Mouse (Mus musculus) liver, adult 2 months (tissue): ENCODE measurements around the gene Usp54. TPM values are rescaled to one million over a fixed set of nuclear protein-coding genes. Genes with fewer than 3 reads are reported as not detected.

Experiments
- DNase-seq: peaks from one replicate; pipeline ENCODE4 v3.0.0-alpha.2; 2011; ENCODE audit warnings: low read depth, low spot score; ENCODE audit errors: extremely low read depth
- H3K27ac ChIP-seq: fragments of 200-500 bp; replicated peaks from 2 replicates; pipeline ENCODE4 v1.5.1; 2012; ENCODE audit warnings: low read depth, mild to moderate bottlenecking, control low read depth, inconsistent platforms, low read length; ENCODE audit not compliant: insufficient read depth
- H3K27me3 ChIP-seq: fragments of 200-500 bp; 2 replicates; pipeline ENCODE4 v1.6.1; 2012; ENCODE audit warnings: mild to moderate bottlenecking, moderate library complexity, low read length, inconsistent platforms; ENCODE audit not compliant: control insufficient read depth, insufficient read depth
- H3K36me3 ChIP-seq: fragments of 200-500 bp; 2 replicates; pipeline ENCODE4 v1.6.1; 2012; ENCODE audit warnings: low read length, inconsistent platforms; ENCODE audit not compliant: control insufficient read depth, insufficient read depth
- H3K4me1 ChIP-seq: fragments of 200-500 bp; 2 replicates; pipeline ENCODE4 v1.6.1; 2011; ENCODE audit warnings: low read length; ENCODE audit not compliant: control insufficient read depth, insufficient read depth
- H3K4me3 ChIP-seq: fragments of 200-500 bp; 2 replicates; pipeline ENCODE4 v1.5.1; 2011; ENCODE audit warnings: low read depth, mild to moderate bottlenecking, control low read depth, low read length, moderate library complexity; ENCODE audit not compliant: insufficient read depth
- H3K79me2 ChIP-seq: fragments of 200-500 bp; 2 replicates; pipeline ENCODE4 v1.6.1; 2012; ENCODE audit warnings: inconsistent platforms, mild to moderate bottlenecking, low read length, moderate library complexity; ENCODE audit not compliant: control insufficient read depth, insufficient read depth
- H3K9ac ChIP-seq: fragments of 200-500 bp; 2 replicates; pipeline ENCODE4 v1.6.1; 2012; ENCODE audit warnings: low read depth, mild to moderate bottlenecking, control low read depth, inconsistent platforms, low read length
- CTCF ChIP-seq: fragments of 200-500 bp; IDR thresholded peaks from 2 replicates; pipeline ENCODE4 v1.5.1; 2011; ENCODE audit warnings: low read depth, low read length, control low read depth
- POLR2A ChIP-seq: fragments of 200-500 bp; IDR thresholded peaks from 2 replicates; pipeline ENCODE4 v1.6.1; 2011; ENCODE audit warnings: low read length, control low read depth; ENCODE audit not compliant: insufficient read depth; ENCODE audit errors: extremely low read depth
- WGBS: fragments of 180-500 bp; shearing (Covaris S2); methylation state at CpG from one replicate; pipeline ENCODE4 v1.1.7; 2018; 5-methylcytosine and 5-hydroxymethylcytosine counted together
- polyA plus RNA-seq: library from polyadenylated mRNA; depleted of rRNA; stranded (reverse); fragments of >200 nt; gene quantifications from 2 replicates; pipeline ENCODE4 v1.2.3, GENCODE M21; 2012
- total RNA-seq: library from RNA; depleted of rRNA; stranded (reverse); fragments of >200 nt; gene quantifications from 2 replicates; pipeline ENCODE4 v1.2.3, GENCODE M21; 2014

Usp54 gene
- total and polyA plus RNA-seq, 2 experiments: 1.3 to 3.0 TPM

DNA sequence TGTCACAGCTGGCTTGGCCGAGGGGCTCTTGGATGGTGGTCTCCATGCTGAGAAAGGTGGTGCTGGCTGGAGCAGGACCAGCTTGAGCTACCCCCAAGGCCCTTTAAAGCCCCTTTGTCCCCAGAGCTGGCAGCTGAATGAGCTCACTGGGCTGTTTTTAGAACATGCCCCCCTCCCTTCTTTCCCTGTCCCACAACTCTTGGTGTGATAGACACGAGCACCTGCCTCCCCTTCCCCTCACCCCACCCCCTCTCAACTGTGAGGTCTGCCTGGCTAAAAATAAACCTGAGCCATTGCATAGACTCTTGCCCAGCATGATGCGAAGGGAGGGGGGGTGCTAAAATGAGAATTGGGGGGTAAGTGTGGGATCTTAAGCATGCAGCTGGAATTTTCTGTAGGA is 23.6 kb upstream of the Usp54 start:
- WGBS: 88% methylated on average over 3 of the region's 3 CpGs
- DNase-seq: no peak
- no peaks in the 10 kb centered on the region for H3K27me3 ChIP-seq
- H3K4me1 ChIP-seq: peaks cover 4% of the 10 kb centered on the region
- TF ChIP-seq POLR2A (no peak), CTCF (no peak)
- no peaks in the 10 kb centered on the region for H3K79me2 ChIP-seq
- H3K4me3 ChIP-seq: no peak overlapping the region
- no peak overlapping the region for H3K9ac ChIP-seq
- H3K36me3 ChIP-seq: no peaks in the 10 kb centered on the region
- no peak overlapping the region for H3K27ac ChIP-seq

- H3K79me2 ChIP-seq: no peaks in the 10 kb centered on the region
- no peak overlapping the region for H3K27ac ChIP-seq
- no peak for DNase-seq
- TF ChIP-seq POLR2A (no peak), CTCF (no peak)
- H3K36me3 ChIP-seq: no peaks in the 10 kb centered on the region
- no peak overlapping the region for H3K9ac ChIP-seq
- H3K4me3 ChIP-seq: no peak overlapping the region
- no peaks in the 10 kb centered on the region for H3K27me3 ChIP-seq
- peaks cover 4% of the 10 kb centered on the region for H3K4me1 ChIP-seq
- 78% methylated on average over 2 of the region's 2 CpGs for WGBS
Measured at GRCm38 (mm10) chr14:20663601-20664000, 22.7 kb upstream of the Usp54 start.

DNA sequence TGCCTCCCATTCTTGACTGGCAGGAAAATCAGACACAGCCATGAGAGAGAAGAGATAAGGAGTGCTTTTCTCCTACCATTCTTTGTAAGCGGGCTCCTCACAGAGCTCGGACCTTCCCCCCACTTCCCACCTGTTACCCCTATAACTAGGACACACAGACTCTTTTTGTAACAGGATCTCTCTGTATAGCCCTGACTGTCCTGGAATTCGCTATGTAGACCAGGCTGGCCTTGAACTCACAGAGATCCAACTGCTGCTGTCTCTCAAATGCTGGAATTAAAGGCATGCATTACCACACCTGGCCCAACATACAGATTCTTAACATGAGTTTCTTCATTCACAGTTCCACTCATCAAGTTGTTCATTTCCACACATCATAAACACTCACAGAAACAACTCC is 21.9 kb upstream of the Usp54 start:
- TF ChIP-seq POLR2A (no peak), CTCF (no peak)
- no peak for DNase-seq
- Histone ChIP-seq H3K9ac (no peak overlapping the region), H3K4me3 (no peak overlapping the region), H3K36me3 (no peaks in the 10 kb centered on the region), H3K27me3 (no peaks in the 10 kb centered on the region), H3K4me1 (peaks cover 4% of the 10 kb centered on the region), H3K27ac (no peak overlapping the region), H3K79me2 (no peaks in the 10 kb centered on the region)
- WGBS: 97% methylated on average over 3 of the region's 3 CpGs

GRCm38 (mm10) chr14:20661661-20662331 is 20.9 kb upstream of the Usp54 start:
- Histone ChIP-seq H3K27ac (no peak overlapping the region), H3K4me1 (peaks cover 4% of the 10 kb centered on the region), H3K4me3 (peak overlapping the region; percentile 60), H3K9ac (peak overlapping the region; percentile 62), H3K79me2 (no peaks in the 10 kb centered on the region), H3K36me3 (no peaks in the 10 kb centered on the region), H3K27me3 (no peaks in the 10 kb centered on the region)
- WGBS: 44% methylated on average over 19 of the region's 19 CpGs
- no peak for DNase-seq
- TF ChIP-seq CTCF: no peak
- no peak for TF ChIP-seq POLR2A

DNA sequence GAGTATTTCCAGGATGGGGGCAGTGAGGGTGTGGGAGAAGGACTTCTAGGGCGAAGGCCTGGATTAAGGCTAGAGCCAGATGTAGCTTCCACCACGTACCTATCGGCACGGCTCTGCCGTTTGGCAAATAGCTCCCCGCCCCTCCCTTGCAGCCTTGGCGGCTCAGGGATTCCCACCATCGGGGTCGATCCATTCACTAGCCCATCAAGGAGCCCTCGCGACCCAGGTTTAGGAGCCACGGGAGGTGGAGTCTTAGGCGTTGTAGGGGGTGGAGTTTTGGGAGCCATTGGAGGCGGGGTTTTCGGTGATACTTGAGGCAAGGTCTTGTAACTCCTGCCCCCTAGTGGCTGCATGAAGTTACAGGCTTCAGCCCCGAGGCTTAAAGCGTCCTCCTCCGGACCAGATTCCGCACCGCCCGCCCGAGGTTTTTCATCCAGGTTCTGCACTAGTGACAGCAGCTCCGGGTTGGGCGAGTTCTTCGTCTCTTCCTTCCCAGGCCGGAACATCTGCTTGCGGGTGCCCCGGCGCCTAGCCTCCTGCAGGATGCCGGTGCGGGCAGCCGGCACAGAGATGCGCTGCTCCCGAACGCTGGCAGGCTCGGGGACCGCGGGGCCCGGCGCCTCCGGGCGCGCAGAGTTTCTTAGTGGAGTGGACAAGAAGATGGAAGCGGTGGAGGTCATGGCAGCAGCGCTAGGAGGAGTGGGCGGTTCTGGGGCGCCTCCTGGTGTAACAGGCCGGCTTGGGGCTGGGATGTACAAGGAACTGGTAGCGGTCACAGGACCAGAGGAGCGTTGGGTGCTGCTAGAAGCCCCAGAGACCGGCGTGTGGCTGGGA is 20.2 kb upstream of the Usp54 start:
- peak; percentile 86 for TF ChIP-seq CTCF
- 0 out of 2 replicates have a peak, but pooled peaks have one; percentile 18 for TF ChIP-seq POLR2A
- Histone ChIP-seq H3K27ac (no peak overlapping the region), H3K9ac (peak overlapping the region; percentile 69), H3K79me2 (no peaks in the 10 kb centered on the region), H3K4me1 (peaks cover 4% of the 10 kb centered on the region), H3K36me3 (no peaks in the 10 kb centered on the region), H3K4me3 (peak overlapping the region; percentile 66), H3K27me3 (no peaks in the 10 kb centered on the region)
- DNase-seq: peak; percentile 89
- WGBS: 2% methylated on average over 52 of the region's 52 CpGs
